Mouse (Mus musculus) cerebellum, postnatal 14 days (tissue): Measurements from ENCODE around the gene Galr3.
"Not testable (repeated sequence)": the region's sequence is repeated elsewhere in the genome, so short reads cannot be mapped to it uniquely, and the experiment has no call there.

Experiments used
- DNase-seq, 2 experiments: peaks; one replicate each; pipeline ENCODE4 v3.0.0; 2021; ENCODE audit warnings: mixed read lengths in 2 of 2

Galr3 gene

DNA sequence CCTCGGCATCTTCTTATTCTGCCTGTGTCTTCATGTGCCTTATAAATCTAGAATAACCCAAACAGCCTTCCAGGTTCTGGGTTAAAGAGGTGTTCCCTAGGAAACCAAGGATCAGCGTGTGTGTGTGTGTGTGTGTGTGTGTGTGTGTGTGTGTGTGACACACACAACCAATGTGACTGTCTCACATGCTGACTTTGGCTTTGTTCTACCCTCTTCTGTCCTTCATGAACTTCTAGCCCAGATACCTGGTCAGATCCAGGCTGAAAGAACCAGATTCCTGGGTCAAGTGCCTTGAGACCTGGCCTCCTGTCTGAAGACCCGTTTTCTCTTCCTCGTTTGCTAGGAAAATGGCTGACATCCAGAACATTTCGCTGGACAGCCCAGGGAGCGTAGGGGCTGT lies at the start of gene Galr3:
Galr3 (plus strand) TSS at position 301 of the 400 bp plus-strand sequence.
- no peak for DNase-seq

DNA sequence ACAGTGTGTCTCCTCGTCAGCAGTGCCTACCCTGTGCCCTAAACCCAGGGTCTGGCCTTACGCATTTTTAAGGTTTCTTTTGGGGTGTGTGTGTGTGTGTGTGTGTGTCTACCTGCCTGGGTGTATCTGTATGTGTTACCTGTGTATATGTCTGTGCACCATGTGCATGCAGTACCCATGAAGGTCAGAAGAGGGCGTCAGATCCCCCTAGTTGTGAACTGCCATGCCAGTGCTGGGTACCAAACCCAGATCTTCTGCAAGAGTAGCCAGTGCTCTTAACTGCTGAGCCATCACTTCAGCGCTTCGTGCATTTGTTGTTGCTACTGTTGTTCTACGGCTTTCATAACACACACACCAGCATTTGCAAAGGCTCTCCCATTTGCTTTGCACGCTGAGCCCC lies 49.5 kb upstream of the Galr3 start:
- DNase-seq = peak in 1 of 2 experiments; percentile 50

DNA sequence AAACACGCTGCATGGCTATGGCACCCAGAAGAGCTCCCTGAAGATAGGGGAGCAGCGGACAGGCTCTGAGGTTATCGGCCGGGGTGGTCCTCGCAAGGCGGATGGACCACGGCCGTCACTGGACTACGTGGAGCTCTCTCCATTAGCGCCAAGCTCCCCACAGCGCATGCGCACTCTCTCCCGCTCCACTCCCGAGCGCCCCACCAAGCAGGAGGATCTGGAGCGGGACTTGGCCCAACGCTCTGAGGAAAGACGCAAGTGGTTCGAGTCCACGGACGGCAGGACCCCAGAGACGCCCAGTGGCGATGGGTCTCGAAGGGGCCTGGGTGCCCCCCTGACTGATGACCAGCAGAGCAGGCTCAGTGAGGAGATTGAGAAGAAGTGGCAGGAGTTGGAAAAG lies 48.8 kb upstream of the Galr3 start:
- DNase-seq = no peak

DNA sequence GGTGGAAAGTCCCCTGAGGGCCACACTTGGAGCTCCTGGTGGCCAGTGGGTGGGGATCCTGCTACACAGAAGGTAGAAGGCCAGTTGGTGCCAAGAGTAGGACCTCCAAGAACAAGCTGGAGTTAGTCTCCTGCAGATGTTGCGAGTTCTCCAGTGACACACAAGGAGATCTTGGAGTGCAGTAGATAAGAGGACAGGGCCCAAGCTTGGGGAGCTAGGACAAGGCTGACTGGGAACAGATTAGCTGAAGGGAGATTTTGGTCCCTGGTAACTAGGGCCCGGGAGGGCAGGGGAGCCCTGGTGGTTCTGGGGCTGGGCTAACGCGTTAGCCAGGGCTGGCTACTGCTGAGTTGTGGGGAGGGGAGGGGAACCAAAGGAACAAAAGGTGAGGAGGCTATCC lies 45.8 kb upstream of the Galr3 start:
- DNase-seq = no peak

DNA sequence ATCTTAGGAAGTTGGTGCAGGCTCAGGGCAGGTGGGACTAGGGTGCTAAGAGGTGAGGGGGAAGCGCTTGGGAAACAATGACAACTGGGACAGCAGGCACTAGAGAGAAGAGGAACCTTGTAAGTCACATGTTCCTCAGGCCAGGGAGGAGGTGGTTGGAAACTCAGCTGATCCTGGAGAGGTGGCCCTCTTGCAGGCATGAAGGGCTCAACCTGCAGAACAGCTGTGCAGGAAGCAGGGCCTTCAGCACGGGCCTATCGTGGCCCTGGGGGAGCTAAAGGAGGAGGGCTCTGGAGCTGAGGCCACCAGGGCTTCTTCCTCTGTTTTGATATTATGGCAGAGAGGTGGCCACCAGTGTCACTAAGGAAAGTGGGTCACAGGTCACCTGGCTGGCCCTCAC lies 45.0 kb upstream of the Galr3 start:
- DNase-seq = no peak

DNA sequence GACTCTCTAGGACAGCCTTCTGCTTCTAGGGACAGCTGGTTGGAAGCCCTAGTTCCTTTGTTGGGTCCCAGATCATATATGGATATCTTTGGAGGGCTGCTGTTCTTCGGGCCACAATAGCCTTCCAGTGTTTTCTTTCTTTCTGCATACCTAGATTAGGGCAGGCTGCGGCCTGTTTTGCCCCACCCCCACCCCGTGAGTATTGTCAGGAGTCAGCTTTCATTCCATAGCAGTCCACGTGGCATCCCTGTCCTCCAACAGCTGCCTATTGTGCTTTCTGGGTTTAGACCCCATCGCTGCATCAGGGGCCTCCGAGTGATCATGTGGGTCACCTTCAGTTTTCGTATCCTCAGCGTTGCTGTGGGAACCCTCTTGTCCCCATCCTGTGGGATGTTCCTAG lies 43.3 kb upstream of the Galr3 start:
- DNase-seq = no peak

DNA sequence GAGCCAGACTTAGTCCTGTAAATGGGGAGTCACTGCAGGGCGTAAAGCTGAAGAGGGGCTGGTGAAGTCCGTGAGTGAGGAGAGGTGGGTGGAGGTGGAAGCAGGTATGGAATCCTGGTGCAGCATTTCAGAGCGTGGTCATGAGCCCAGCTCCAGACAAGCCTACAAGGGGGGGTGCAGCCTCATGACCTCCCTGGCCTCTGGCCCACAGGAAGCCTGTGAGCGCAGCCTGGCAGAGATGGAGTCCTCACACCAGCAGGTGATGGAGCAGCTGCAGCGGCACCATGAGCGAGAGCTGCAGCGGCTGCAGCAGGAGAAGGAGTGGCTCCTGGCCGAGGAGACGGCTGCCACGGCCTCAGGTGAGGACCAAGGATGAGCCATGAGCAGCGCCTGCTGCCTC lies 42.1 kb upstream of the Galr3 start:
- DNase-seq = peak; percentile 37 to 51

DNA sequence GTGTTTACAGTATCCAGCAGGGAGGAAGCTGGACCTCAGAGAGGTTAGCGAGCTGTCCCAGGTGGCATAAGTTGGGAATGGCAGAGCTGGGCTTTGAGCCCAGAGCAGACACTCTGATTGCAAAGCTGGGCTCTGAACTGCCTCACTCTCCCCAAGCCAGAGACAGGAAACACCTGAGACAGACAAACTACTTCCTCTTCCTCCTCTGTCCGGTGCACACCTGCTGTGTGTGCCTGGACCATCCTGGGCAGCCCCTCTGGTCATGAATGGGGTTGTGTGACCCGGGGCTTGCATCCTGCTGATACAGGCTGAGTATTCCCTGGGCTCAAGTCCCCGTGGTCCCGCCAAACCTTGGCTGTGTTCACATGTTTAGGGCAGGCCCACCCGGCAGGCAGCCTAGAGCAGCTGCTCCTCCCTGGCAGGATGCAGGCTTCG lies 41.3 kb upstream of the Galr3 start:
- DNase-seq = peak; percentile 49 to 55

DNA sequence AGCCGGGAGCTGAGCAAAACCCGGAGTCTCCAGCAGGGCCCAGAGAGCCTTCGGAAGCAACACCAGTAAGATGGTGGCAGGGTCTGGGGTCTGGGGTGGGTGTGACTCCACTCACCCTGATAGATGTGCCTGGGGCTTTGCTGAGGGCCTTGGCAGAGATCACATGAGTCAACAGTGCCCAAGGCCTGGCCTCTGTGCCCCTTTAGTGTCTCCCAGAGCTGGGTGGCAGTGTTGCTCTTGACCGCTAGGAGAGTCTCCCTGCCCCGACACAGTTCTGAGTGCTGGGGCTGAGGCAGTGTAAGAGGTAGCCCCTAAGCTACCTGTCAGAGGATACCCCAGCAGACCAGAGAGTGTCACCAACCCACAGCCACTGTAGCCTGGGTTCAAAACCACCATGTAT lies 40.1 kb upstream of the Galr3 start:
- DNase-seq = no peak

DNA sequence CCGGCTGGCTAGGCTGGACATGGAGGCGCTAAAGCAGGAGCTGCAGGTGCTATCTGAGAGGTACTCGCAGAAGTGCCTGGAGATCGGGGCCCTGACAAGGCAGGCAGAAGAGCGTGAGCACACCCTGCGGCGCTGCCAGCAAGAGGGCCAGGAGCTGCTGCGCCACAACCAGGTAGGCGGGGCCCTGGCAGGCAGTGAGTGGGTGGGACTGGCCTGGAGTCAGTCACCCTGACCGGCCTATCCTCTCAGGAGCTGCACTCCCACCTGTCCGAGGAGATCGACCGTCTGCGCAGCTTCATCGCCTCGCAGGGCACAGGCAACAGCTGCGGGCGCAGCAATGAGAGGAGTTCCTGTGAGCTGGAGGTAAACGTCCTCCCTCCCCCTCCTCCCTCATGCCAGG lies 39.6 kb upstream of the Galr3 start:
- DNase-seq = peak; percentile 53 to 54

DNA sequence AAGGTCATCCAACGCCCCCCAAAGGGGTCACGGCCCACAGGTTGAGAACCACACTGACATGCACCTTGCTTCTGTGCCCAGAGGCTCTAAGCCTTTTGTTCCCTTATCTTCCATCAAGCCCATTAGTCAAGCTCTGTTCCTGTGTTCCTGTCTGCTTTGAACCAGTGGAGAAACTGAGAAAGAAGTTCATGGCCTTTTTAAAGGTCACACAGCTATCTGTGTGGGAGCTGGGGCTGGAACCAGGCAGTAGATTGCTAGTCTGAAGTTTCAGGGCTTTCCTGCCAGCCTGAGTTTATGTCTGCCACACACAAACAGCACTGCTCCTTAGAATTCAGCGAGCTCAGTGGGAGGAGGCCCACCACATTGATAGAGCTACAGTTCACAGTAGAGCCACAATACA lies 38.6 kb upstream of the Galr3 start:
- no peak for DNase-seq

DNA sequence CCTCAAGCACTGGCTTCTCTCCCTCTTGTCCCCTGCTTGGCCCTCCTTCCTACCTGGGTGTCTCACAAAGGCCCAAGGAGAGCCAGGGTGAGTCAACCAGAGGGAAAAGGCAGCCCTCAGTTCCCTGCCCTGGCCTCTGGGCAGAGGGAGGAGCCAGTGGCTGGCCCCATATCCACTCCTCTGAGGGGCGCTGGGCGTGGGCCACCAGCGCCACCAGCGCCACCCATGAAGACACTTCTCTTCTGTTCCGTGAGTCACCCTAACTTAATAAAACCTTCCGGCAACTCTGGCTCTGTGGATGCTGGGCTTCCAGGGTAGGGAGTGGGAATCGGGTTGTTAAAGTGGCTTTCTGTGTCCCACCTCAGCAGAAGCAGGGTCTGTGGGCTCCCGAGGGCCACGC lies 36.1 kb upstream of the Galr3 start:
- DNase-seq = no peak

DNA sequence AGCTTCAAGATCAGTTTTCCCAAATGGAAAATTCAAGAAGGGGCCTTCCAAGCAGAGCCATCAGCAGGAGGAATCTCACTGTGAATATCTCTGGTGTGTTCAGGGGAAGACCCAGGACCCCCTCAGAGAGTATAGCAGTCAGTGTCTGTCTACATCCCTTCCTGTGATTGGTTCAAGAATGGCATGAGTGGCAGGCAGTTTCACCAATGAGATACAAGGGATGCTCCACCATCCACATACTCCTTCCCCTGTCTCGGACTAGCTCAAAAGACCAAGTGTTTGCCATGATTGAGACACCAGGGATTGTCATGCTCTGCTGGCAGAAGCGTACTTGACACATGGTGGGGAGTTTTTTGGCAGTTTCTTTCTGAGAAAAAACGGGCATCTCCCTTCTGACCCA lies 35.0 kb upstream of the Galr3 start:
- DNase-seq = peak; percentile 72 to 83

DNA sequence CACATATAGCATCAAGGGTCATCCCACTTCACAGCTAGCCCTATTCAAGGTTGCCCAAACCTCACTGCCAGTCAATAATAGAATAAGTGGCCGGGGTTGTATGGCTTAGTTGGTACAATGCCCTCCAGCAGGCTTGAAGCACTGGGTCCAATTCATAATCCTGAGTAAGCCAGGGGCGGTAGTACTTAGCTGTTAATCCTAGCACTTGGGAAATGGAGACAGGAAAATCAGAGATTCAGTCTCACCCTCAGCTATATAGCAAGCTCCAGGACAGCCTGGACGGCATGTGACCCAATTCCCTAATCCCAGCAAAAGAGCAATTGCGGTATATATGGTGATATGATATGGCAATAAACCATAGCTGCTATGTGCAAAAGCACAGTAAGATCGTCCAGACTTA lies 34.6 kb upstream of the Galr3 start:
- no peak for DNase-seq

DNA sequence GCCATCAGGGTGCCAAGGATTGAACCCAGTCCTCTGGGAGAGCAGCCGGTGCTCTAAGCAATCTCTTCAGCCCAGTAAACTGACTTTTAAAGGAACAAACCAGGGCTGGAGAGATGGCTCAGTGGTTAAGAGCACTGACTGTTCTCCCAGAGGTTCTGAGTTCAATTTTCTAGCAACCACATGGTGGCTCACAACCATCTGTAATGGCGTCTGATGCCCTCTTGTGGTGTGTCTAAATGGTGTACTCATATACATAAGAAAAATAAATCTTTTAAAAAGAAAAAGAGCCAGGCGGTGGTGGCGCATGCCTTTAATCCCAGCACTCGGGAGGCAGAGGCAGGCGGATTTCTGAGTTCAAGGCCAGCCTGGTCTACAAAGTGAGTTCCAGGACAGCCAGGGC lies 33.8 kb upstream of the Galr3 start:
- DNase-seq = not testable (repeated sequence)

DNA sequence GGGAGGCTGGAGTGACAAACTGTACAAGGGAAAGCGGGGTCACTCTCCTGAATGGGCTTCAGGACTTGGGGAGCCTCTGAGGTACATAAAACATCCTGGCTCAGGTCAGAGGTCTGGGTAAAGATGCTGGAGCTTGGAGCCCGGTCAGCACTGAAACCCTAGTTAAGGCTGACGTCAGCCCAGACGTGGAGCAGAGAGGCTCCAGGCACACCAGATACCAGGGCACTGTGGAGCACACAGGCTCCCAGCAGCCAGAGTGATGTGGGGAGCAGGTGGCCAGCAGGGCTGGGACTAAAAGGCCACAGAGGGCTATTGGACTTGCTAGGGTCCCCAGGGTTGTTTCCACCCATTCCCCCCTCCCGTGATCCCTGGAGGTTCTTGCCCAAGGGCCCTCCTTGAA lies 32.0 kb upstream of the Galr3 start:
- DNase-seq = no peak

DNA sequence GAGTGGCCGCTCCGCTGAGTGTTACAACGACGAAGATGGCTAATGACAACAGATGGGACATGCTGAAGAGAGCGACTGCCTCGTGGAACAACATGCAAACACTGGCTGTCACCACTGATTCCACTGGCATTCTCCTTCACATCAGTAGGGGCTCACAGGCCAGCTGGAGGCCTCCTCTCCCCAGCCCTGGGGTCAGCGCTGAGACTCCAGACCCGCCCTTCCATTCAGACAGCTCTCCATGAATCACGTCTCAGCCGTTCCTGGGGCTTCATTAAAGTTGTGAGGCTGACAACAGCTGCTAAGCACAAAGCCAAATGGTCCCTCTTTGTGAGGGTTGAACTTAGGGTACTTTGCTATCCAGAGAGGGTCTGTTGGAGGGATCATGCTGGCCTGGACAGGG lies 30.1 kb upstream of the Galr3 start:
- DNase-seq = no peak

DNA sequence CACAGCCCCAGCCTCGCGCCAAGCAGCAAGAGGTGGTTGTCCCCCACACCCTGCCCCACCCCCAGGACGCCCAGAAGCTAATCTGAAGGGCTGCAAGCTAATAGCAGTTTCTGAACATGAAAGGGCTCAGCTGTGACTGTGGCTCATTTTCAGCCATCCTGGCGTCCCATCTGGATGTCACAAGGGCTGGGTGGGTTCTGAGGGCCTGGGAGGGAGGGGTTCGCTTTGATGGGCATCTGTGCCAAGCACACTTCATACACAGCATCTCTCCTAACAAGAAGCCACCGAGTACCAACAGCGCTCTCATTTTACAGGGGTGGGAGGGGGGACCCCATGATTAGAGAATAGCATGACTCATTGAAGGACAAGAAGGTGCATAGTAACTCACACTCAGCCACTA lies 28.3 kb upstream of the Galr3 start:
- peak; percentile 36 to 62 for DNase-seq

DNA sequence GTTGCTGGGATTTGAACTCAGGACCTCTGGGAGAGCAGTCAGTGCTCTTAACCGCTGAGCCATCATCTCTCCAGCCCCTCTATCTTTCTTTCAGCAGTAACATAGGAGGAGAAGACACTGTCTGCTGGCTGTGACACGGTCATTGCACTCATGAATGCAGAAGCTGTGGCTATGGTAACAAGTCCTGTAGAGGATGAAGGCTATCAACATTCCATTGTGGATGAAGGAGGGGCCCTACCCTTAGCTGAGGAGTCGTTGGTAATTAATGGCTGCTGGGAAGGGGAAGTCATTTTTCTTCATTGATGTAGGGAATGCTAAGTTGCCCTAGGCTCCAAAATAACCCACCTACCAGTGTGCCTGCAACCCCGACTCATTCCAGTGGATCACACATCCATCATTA lies 23.5 kb upstream of the Galr3 start:
- no peak for DNase-seq

DNA sequence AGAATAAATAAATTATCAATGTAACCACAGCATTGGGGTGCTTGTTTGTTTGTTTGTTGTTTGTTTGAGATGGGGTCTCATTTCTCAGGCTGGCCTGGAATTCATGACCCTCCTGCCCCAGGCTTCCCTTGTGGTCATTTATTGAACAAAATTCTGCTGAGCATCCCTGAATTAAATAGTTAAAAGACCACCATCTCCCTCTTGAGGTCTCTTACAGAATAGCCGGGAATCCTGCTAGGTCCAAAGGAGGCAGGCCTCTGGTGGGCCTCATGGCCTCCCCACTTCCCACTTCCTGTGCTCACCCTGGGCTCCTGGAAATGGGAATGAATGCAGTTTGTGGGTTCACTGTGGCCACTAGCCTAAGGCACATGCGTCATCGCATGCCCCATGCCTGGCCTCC lies 22.8 kb upstream of the Galr3 start:
- no peak for DNase-seq

DNA sequence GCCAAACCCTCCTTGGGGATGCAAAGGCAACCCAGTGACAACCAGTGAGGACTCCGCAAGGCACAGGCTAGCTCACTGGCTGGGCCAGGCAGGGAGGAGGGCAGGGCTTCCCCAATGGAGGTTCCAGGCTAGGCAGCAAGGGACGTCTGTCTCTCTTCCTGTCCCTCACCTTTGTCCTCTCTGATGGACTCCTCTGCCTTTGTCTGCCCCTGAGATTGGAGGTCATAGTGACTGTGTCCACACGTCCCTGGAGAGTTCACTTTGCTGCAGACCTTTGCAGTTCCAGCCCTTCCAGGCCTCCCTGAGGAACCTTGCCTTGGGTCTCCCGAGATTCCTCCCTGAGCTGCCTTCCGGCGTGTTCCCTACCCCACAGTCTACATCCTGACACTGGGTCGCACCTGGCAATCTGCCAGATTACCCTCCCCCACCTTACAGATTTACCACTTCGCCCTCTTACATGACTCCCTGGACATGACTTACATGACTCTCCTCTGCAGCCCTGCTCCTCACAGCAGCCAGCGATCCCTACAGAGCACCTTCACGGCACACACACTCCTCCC lies 18.9 kb upstream of the Galr3 start:
- peak in 1 of 2 experiments; percentile 48 for DNase-seq

DNA sequence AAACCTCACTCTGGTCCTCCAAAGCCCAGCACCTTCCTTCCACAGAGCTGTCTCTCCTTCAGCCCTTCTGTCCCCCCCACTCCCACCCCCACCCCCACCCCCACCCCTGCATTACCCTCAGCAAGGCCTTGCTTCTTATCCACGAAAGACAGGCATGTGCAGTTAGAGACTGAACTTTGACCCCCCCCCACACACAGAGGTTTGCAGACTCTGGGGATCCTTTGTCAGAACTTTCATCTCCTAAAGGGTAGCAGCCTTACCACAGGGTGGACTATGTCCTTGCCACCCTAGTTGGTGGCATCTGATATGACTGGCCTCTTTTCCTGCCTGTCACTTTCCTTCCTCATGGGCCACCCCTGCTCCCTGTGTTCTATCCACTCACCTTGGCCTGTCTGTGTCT lies 18.3 kb upstream of the Galr3 start:
- no peak for DNase-seq

DNA sequence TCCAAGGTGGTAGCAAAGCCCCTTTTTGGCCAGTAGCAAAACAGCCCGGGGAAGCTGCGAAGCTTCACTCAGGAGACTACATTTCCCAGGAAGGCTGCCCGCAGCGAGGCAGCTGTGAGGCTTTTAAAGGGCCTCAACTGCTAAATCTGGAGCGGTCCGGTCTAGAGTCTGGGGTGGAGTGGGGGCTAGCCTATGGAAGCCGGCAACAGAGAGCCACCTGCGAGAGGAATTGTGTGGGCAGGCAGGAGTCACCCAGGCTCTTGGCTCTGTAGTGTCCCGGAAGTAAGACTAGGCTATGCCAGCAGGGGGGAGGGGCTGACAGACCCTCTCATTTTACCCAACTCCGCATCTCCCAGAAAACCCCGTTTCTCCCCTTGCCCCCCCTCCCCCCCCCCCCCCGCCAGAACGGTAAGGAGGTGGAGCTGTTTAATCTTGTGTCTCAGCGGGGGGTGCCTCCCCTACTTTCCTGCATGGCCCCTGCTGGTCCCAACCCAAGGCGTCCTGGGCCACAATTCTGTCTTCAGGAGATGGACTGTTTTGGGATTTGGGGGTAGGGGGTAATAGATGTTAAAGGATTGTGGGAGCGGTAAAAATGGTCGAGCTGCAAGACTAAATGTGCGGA lies 15.9 kb upstream of the Galr3 start:
- peak in 1 of 2 experiments; percentile 64 for DNase-seq

DNA sequence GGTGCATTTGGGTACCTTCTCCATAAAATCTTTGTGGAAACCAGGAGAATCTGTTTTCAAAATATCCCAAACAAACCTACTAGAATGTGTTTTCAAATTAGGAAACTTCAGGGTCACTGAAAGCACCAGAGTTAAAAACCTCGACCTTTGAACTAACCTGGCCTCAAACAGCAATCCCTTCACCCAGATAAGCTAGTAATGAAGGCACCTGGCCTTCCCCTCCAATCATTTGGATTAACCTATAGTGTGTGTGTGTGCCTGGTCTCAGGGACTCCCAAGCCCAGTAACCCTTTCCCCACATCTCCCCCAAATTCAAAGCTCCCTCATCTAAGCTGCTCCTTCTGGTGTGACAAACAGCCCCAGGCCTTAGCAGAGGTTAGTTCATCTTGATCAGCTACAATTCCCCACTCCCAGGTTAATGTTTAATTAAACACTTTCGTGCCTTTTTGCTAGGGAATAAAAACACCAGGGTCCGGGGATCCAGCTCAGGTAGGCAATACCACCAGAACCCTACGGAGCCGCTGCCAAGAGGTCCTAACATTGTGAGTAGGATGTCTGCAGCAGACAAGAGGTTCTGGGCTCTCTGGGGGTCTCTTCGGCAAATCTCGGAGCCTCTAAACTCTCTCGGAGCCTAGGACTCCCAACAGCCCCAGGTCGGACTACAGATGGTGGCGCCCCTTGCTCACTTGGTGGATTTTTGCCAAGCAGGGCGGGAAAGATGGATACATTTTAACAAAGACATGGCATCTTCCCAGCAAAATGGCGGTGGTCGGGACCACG lies 15.0 kb upstream of the Galr3 start:
- peak; percentile 72 to 83 for DNase-seq
